Mouse (Mus musculus) megakaryocyte-erythroid progenitor cell, adult 5-6 weeks (primary cell): ENCODE data around the gene Sept5. TPM values are rescaled to one million over a fixed set of nuclear protein-coding genes. Genes with fewer than 3 reads are reported as not detected.

Experiments used
- ATAC-seq: replicated peaks from 2 replicates; pipeline ENCODE4 v1.8.0; 2016; ENCODE audit warnings: mild to moderate bottlenecking, inconsistent platforms; ENCODE audit not compliant: severe bottlenecking, poor library complexity, low FRiP score, low TSS enrichment
- total RNA-seq, 2 experiments: library from RNA; stranded (forward) in 1 of 2; stranded (reverse) in 1 of 2; fragments of 200-1000, 215-1000 nt in 1 of 2; fragments of >200 nt in 1 of 2; fragmentation: Nextera tagmentation in 1 of 2; gene quantifications; 2 replicates each; pipeline ENCODE4 v1.2.3; 2014 to 2017

Gene Sept5
- total RNA-seq, 2 experiments from 2014 or later = 0.09 TPM; not detected in 1

DNA sequence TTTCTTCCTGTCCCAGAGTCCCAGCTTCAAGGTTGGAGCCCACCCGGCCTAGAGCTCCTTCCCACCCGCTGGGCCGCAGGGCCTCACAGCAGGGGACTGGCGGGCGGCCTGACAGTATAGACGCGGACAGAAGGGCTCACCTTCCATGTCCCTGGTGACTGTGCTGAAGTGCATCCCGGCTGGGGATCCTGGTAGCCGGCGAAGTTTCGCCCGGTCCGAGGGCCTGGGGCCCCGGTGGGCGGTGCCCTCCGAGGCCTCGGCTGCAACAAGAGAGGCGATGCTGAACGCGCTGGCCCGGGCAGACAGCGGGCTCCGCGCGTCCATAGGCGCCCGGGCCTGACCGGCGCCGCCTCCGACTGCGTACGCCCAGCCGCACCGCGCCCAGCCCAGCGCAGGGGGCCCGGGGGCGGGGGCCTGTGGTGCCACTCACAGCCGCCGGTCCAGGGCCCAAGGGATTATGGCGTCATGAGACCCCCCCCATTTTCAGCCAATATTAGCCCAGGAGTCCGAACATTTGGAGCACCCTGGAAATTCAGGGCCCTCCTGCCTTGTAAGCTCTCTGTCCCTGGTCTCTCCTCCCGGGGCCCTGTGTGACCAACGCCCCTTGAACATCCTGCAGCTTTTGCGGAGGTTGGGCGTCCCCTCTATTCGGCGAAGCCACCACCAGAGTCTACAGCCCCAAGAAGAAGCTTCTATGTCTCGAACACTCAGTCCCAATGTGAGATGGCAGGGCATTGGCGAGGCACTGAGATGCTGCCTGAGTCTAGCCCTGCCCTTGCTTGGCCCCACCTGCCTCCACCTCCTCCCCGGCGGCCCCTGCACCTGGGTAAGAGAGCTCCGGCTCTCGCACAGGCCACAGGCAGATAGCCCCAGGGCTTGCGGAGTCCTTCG, 41.7 kb downstream of the Sept5 start:
- no peak for ATAC-seq

DNA sequence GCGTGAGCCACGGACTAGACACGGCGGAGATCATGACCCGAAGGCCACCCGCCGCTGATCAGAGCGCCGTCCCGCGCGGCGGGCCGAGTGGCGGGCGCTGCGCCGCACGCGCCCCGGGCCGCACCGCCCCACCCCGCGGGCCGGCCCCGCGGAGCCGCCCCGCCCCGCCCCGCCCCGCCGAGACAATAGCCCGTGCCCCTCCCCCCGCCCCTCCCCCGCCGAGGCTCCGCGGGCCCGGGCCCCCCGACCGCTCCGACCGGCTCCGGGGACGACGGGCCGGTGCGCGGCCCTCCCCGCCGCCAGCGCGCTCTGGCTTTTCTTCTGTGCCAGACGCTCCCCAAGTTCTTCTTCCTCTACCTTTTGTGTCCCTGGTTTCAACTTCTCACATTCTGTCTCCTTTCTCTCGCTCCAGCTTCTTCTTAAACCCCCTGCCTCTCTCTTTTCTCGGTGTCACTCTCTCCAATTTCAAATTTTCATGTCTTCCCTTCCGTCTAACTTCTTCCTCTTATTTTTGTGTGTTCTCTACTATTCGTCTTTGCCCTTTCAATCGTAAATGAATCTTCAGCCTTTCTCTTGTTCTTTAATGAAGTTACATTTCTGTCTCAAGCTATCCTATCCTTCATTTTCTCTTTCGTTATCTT, 42.7 kb downstream of the Sept5 start:
- no peak for ATAC-seq

DNA sequence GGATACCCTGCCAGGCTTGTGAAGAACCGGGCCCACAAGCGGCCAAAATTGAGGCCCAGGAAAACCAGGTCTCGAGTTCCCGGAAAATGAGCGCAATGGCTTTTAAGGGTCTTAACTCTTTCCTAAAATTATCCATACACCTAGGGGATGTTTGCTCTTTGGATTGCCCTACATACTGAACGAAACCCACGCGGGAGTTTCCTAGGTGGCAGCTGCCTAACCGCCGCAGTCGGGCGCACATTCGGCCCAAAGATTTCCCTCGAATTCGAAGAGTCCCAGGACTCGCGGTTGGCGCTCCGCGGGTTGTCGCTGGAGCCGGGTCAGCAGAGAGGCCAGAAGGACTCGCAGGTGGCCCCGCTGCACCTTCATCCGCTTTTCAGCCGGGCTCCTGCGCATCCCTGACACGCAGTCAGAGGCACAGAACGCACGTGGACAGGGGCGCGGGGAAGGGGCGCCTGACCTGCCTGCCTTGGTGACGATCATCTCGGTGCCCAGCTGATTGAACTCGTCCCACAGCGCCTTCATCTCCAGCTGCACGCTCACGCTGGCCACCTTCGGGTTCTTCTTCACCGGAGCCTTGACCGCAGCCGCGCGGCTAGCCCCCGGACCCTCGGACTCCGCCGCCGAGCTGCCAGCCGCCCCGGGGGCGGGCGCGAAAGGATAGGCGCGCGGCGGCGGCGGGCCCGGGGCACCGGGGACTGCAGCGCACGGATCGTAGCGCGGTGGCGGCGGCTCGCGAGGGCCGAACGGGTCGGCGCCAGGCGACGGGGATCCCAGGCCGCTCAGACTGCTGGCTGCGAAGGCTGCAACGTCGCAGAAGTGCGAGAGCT, 43.5 kb downstream of the Sept5 start:
- ATAC-seq = no peak

DNA sequence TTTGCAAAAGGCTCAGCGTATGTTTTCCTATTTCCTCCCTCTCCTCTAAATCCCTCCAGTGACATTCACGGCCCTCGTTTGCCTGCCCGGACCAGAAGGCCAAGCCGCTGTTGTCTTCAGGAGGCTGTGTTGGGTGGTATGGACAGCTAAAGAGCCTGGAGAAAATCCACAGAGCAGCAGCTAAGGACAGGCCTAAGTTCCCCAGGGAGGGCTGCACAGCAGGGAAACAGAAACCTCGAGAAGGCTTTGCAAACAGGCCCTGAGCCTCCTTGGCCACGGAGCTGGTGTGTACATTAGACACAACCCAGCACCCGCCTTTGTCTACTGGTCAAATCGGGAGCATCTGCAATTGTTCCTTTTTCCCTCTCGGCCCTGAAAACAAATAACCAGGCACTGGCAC, 44.1 kb downstream of the Sept5 start:
- no peak for ATAC-seq

DNA sequence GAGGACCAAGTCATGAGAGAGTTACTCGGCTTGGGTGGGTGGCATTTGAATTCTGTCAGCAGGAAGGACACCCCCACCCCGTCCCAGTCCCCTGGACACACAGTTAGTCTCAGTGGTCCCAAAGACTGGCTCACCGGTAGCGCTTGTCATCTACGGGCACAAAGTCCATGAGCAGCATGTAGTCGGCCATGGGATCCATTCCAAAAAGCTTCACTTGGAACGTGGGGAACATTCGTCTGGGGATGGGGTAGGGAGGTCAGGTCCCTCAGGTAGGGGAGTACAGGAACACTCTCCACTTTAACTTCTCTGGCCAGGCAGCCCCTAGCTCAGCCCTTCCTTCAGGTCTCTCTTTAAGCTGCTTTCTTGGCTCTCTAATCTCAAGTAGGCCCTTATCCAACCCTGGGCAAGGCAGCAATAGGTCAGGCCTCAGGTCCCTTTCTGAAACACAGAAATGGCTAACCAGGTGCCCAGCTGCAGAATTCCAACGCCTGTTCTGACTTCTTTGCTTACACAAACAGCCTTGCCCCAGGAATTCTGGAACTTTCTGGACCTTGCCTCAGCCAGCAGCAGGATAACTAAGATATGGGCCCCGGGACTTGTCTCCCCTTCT, 44.7 kb downstream of the Sept5 start:
- no peak for ATAC-seq

DNA sequence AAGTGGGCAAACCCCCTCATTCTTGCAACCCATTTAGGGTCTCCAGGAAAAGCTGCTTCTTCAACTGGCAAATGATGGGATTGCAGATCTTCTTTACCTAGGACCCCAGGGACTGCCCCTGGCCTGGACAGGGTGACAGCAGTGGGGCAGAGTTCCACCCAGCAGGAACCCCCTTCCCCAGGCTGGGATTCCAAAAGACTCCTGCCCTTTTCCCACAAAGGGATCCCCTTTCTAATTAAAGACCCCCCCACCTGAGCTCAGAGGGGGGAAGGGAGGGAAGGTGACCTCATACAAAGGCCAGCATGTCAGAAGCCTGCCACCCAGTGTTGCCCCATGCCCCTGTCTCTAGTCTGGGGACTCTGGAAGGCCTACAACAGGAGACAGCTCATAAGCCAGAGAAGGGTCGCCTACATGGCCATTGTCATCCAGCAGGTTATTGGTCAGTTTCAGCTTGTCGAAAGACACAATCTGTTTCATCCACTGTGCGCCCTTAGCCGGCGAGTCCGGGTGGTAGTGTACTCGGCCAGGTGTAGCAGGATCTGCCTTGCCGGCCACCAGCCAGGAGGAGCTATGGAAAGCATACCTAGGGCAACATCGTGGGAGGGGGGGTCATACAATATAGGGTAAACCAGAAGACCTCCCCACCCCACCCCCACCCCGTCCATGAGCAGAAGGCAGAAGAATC, 45.9 kb downstream of the Sept5 start:
- no peak for ATAC-seq

DNA sequence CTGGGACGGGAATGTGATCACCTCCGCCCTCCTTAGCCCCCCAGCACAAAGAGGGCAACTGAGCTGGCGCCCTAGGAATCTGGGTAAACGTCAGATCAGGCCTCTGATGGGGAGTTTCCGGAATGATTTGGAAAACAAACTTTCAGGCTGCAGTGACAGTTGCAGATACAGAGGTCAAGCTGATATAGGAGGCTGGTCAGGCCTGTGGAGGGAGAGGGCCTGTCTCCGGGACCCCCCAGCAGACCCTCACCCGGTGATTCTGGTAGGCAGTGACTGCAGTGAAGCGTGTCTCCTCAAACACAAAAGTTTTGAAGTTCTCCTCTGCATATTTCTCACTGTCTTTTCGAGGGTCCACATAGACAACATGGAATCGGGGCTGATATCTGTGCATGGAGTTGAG, 46.6 kb downstream of the Sept5 start:
- ATAC-seq = no peak

DNA sequence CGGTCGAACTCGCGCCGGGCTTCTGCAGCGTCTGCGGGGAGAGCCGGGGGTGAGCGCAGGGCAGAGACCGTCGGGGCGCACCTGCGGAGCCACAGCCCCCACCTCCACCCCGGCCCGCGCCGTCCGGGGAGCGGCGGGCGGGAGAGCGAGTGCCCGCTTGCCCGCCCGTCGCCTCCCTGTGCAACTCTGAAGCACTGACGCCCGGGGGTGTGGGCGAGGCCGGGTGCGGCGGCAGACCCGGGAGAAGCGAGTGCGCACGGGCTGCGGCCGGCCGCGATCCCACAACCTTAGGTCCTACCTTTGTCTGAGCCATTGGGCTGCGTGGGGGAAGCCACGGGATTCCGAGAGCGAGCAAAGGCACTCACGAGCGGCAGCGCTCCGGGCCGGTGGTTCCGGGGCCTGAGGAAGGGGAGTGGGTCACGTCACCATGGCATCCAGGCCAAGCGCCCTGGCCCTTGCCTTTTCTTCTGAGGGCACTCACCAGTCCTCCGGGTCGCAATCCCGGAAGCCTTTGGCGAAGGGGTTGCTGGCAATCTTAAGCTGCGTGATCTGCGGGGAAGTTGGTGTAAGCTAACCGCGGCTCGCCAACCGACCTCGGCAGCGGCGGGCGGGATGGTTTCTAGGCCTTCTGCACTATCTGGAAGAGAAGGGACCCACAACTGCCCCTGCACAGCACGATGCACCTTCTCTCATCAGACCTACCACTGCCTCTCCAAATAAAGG, 47.2 kb downstream of the Sept5 start:
- ATAC-seq = no peak

DNA sequence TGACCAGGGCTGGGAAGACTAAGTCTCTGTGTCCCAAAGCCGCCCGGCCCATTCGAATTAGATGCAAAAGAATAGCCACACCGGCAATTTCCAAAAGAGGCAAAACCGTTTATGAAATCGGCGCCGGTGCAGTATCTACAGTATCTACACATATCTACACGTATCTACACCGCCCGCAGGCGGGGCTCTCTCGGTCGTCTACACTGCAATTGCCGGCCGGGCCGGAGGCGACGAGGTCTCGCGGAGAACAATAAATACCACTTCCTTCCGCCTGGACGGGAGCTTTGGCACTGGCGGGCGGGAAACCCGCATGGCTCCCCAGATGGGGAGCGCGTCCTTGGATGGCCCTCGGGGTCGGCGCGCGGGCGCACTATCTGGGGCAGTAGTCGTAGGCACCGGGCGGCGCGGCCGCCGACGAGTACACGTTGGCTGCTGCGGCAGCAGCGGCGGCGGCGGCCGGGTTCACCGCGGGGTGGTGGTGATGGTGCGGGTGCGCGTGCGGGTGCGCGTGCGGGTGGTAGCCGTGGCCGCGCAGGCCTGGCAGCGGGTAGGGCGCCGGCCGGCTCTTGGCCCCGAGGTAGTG, 48.0 kb downstream of the Sept5 start:
- ATAC-seq = no peak

DNA sequence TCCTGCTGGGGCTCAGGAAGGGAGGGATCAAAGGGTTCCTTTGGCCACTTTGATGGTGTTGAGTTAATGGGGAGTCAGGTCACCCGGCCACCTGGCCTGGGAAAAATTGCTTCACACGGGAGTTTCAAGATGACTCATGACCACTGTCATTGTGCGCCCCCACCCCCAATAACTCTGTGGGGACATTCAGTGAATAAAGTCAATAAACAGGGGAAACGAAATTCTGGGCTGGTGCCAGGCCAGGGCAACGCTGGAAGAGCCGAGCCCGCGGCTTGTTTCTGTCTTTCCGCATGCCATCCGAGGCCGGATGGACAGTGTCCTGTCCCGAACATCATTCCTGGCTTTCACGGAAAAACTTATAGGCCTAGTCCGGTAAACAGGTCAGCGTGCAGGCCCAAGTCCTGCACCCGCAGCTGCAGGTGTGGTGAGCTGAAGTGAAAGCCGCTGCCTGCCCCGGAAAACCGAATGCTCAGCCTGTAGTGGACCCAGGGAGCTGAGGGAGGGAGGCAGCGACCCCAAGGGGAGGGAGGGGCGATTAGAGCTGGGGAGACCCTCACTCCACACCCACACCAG, 48.6 kb downstream of the Sept5 start:
- ATAC-seq = no peak

DNA sequence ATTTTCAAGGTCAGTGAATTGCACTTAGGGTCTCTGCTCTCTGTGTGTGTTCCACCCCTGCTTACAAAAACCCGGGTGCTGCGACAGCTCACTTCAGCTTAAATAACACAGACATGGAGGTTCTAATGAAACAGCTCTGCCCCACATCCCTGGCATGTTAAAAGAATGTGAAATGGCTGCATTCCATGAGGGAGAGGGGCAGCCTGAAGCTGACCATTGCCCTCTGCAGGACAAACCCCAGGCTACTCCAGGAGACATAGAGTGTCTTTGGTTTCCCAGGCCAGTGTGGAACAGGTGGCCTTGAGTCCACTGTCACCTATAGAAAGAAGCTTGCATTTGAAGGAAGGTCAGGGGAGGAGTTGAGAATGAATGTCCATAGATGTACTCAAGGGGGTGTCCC, 49.4 kb downstream of the Sept5 start:
- no peak for ATAC-seq

DNA sequence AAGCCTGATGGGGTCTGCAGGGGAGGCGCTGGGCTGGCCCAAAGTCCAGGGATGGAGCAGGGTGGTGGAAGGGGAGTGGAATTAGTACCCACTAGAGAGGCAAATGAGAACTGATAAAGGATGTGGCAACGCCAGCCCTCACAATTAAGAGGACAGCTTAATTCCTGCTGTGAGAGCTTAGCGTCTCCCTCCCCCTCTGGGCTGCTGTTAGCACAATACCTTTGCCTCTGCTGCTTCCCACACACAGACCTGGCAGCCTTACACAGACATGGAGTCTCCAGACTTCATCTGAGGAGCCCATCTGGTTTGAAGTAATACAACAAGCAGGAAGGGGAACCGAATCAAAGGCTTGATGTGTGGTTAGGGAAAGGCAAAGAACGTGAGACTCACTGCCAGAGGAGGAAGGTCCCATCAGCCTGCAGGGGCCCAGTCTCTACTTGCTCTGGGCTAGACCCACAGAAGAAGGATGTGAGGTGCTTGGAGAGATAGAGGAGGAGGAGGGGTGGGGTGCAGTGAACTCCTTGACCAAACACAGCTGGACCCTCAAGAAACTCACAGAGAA, 52.1 kb downstream of the Sept5 start:
- ATAC-seq = no peak

DNA sequence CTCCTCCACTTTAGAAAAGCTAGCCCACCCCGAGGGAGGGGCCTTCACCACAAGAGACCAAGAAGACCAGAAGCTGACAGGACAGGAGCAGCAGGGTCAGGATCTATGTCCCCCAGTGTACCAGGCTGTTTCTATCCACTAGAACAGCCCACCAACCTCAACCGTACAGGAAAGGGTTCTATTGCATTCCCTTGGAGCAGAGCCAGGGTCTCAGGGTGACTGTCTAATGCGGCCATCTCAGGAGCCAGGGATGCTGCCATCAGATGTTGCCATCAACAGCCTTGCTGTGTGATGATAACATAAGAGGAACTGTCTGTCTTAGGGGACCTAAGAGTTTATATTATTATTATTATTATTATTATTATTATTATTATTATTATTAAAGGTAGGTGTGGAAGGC, 52.7 kb downstream of the Sept5 start:
- no peak for ATAC-seq

DNA sequence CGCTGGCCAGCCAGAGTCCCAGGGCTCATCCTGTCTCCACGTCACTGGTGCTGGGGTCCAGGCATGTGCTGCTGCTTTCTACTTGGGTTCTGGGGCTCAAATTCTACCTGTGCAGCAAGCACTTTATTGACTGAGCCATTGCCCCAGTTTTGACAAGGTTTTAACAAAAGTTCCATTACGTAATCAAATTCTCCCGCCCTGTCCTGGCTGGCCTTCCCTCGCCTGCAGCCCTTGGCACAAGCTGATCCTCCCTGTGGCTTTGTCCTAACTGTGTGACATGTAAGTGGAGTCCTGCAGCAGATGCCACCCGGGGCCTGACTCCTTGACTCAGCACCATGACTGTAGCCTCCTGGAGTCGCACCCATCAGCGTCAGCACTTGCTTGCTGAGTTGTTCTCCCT, 55.6 kb downstream of the Sept5 start:
- ATAC-seq = no peak
